Mouse (Mus musculus): Measurements from ENCODE around the gene Dusp1. TPM values are rescaled to one million over a fixed set of nuclear protein-coding genes. Genes with fewer than 3 reads are reported as not detected.

Gene Dusp1
- polyA plus RNA-seq, 1 experiment from 2014 or later, result 23.1 TPM

DNA sequence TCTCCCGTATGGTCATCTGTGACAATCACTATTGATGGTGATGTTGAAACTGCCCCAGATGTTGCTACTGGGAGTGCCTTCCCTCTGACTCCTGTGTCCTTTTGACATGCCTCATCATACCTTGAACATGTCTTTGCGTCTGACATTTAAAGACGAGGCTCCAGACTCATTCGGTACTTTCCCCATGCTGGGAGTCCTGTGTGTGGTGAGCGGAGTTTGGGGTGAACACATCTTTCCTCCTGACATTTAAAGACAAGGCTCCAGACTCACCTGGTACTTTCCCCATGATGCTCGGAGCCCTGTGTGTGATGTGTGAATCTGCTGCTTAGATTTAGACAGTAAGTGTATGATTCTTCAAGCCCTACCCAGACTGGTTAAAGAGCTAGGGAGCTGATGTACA, 10.8 kb downstream of the Dusp1 start:
- Histone ChIP-seq H3K4me3 (replicated peaks) (no peak overlapping the region), H3K27ac (no peak overlapping the region), H3K36me3 (no peaks in the 10 kb centered on the region), H3K4me1 (peaks cover 20% of the 10 kb centered on the region), H3K9me3 (replicated peaks) (no peaks in the 10 kb centered on the region), H3K4me2 (no peak overlapping the region), H3K27me3 (0 out of 2 replicates have a peak, but pooled peaks cover 2% of the 10 kb centered on the region), H3K9ac (no peak overlapping the region)
- no peak for ATAC-seq (replicated peaks; ENCODE audit: low FRiP score)
- 88% methylated on average over 6 of the region's 6 CpGs for WGBS

DNA sequence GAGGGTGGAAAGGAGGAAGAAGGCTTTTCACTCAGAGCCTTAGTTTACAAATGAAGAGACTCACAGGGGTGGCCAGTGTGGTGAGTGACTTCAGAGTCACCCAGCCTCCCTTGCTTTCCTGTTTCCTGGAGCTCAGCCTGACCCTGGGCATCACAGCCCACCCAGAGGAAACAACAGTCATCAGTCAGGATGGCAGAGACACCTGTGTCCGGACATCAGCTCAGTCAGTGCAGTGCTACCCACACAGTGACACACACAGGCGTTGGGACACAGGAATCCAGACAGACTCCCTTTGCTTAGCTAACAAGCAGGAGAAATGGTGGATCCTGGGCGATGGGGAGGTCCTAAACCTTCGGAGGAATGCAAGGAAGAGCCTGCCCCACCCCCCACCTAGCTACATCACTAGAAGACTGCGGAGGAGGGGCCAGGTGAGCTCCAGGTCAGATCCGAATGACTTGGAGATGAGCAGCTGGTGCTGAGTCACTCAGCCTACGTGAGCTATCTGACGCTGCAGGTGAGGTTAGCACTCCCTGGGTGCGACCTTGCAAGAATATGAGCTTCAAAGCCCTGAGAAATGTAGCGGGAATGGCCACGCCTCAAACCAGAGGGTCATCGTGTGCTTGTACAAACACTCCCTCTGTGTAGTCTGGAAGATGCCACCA, 12.6 kb downstream of the Dusp1 start:
- Histone ChIP-seq H3K4me1 (peaks cover 20% of the 10 kb centered on the region), H3K27me3 (0 out of 2 replicates have a peak, but pooled peaks cover 2% of the 10 kb centered on the region), H3K27ac (peak overlapping the region; percentile 75), H3K4me2 (peak overlapping the region; percentile 27), H3K9ac (no peak overlapping the region), H3K4me3 (replicated peaks) (no peak overlapping the region), H3K36me3 (no peaks in the 10 kb centered on the region), H3K9me3 (replicated peaks) (no peaks in the 10 kb centered on the region)
- 9% methylated on average over 12 of the region's 12 CpGs for WGBS
- no peak for ATAC-seq (replicated peaks; ENCODE audit: low FRiP score)

DNA sequence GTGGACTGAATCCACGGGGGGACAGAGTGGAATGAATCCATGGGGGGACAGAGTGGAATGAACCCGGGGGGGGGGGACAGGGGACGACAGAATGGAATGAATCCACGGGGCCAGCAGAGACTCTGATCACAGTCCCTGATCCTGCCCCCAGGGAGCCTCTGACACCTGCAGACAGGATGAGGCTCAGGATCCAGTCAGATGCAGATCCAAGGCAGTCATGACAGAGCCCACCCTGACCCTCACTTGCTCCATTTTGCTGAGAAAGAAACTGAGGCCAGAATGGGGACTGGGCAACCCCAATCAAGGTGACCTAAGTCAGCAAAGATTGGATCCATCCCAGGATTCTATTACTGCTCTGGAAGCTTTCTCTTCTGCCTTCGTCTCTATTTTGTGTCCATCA, 13.4 kb downstream of the Dusp1 start:
- Histone ChIP-seq H3K9ac (no peak overlapping the region), H3K4me2 (peak overlapping the region; percentile 27), H3K4me1 (peaks cover 20% of the 10 kb centered on the region), H3K36me3 (no peaks in the 10 kb centered on the region), H3K27me3 (0 out of 2 replicates have a peak, but pooled peaks cover 2% of the 10 kb centered on the region), H3K4me3 (replicated peaks) (no peak overlapping the region), H3K9me3 (replicated peaks) (no peaks in the 10 kb centered on the region), H3K27ac (peak overlapping the region; percentile 75)
- no peak for ATAC-seq (replicated peaks; ENCODE audit: low FRiP score)
- WGBS, result 7% methylated on average over 5 of the region's 5 CpGs

DNA sequence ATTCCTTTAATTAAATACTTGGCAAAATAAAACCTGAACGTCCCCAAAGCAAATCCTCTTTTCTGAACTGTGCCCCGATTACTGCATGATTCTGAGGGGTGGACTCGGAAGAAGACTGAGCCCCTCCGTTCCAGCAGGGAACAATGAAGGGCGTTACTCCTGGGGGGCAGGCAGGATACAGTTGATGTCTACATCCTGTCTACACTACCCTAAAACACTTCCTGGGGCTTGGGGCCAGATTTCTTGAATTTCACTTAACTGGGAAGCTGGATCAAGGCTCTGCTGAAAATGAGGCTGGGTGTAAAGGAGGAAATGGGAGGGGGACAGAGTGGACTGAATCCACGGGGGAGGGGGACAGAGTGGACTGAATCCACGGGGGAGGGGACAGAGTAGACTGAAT, 14.2 kb downstream of the Dusp1 start:
- no peak overlapping the region for H3K9ac ChIP-seq
- peak overlapping the region; percentile 75 for H3K27ac ChIP-seq
- WGBS, result 23% methylated on average over 7 of the region's 7 CpGs
- 0 out of 2 replicates have a peak, but pooled peaks have one; percentile 25 for ATAC-seq (replicated peaks; ENCODE audit: low FRiP score)
- no peaks in the 10 kb centered on the region for H3K9me3 ChIP-seq (replicated peaks)
- no peaks in the 10 kb centered on the region for H3K36me3 ChIP-seq
- peak overlapping the region; percentile 9; the same call in 1 of the 2 replicates for H3K4me2 ChIP-seq
- no peak overlapping the region for H3K4me3 ChIP-seq (replicated peaks)
- 0 out of 2 replicates have a peak, but pooled peaks cover 2% of the 10 kb centered on the region for H3K27me3 ChIP-seq
- H3K4me1 ChIP-seq, result peaks cover 20% of the 10 kb centered on the region

DNA sequence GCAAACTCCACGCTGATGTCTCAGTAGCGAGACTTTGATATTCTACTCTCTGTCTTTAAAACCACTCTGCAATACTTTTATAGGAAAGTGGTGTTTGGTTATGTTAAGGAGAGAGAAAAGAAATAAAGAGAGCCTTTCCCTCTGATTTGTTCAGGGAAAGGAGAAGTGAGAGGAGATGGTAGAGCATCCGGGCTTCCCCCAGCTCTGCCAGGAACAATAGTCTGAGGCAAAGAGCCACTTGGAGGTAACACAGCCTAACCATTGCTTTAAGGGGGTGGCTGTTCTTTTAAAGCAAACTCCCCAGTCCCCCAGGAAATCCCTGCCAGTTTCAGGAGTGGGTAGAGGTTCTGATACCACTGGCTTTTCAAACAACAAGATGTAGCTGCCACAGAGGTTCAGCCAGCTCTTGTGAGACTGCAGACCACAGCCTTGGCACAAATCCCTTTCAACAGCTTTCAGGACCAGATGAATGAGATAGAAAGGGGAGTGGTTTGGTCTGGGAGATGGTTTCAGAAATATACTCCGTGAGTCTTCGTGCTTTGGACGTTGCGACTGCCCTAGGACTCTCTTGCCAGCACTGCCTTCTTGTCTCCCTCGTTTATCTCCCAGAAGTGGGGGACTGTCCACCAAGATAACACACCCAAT, 17.5 kb downstream of the Dusp1 start:
- H3K4me1 ChIP-seq, result peaks cover 17% of the 10 kb centered on the region
- WGBS, result 72% methylated on average over 8 of the region's 8 CpGs
- no peak overlapping the region for H3K4me2 ChIP-seq
- no peak for ATAC-seq (replicated peaks; ENCODE audit: low FRiP score)
- no peak overlapping the region for H3K4me3 ChIP-seq (replicated peaks)
- H3K9me3 ChIP-seq (replicated peaks), result no peaks in the 10 kb centered on the region
- no peaks in the 10 kb centered on the region for H3K36me3 ChIP-seq
- 0 out of 2 replicates have a peak, but pooled peaks cover 2% of the 10 kb centered on the region for H3K27me3 ChIP-seq
- H3K9ac ChIP-seq, result no peak overlapping the region
- no peak overlapping the region for H3K27ac ChIP-seq

DNA sequence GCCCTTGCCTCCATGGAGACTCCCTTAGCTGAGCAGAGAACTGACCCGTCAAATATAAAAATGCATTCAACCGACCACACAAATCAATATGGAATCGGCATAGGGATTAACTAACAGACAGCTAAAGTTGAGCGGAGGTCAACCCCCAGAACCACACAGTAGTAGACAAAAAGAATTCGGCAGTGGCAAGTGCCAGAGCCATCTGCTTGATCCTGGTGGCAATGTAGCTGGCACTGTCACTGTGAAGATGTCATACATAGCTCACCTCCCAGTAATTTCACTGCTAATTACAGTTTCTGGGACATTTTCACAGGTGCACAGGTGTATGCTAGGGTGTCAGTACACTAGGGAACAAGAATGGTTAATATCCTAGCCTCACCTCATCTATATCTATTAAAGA, 21.8 kb downstream of the Dusp1 start:
- Histone ChIP-seq H3K27ac (no peak overlapping the region), H3K9me3 (replicated peaks) (no peaks in the 10 kb centered on the region), H3K36me3 (no peaks in the 10 kb centered on the region), H3K9ac (no peak overlapping the region), H3K27me3 (no peaks in the 10 kb centered on the region), H3K4me3 (replicated peaks) (no peak overlapping the region), H3K4me1 (no peaks in the 10 kb centered on the region), H3K4me2 (no peak overlapping the region)
- 86% methylated on average over 5 of the region's 5 CpGs for WGBS
- ATAC-seq (replicated peaks; ENCODE audit: low FRiP score), result no peak

DNA sequence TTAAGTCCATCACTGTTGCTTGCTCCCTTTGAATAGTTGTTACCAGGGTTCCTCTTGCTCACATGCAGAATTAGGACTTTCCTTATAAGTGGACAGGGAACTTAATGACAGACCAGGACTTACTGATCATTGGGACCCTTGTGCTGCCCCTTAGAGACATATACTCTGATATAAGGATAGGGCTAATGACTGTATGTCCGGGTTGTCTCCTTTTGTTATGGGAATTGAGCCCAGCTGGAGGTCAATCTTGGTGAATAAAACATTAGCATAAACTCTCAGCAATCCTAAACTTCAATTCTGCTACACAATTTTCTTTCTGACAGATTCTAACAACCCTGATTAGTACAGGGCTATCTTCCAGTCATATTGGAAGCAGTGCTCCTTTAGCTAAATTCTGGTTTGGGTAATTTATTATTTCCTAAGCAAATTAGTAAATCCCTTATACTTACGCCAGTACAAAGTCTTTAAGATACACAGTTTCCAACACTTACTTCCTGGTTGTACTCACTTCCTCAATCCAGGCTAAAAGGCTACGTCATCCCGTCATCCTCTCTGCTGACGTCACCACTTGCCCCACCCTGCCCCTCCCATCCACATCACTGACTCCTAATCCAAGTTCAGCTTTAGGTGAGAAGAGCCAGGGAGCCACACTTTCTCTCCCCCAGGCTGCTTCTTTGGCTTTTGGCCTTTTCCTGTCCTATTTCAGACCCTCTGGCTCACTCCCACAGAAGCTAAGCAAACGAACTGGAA, 24.0 kb downstream of the Dusp1 start:
- ATAC-seq (replicated peaks; ENCODE audit: low FRiP score), result no peak

DNA sequence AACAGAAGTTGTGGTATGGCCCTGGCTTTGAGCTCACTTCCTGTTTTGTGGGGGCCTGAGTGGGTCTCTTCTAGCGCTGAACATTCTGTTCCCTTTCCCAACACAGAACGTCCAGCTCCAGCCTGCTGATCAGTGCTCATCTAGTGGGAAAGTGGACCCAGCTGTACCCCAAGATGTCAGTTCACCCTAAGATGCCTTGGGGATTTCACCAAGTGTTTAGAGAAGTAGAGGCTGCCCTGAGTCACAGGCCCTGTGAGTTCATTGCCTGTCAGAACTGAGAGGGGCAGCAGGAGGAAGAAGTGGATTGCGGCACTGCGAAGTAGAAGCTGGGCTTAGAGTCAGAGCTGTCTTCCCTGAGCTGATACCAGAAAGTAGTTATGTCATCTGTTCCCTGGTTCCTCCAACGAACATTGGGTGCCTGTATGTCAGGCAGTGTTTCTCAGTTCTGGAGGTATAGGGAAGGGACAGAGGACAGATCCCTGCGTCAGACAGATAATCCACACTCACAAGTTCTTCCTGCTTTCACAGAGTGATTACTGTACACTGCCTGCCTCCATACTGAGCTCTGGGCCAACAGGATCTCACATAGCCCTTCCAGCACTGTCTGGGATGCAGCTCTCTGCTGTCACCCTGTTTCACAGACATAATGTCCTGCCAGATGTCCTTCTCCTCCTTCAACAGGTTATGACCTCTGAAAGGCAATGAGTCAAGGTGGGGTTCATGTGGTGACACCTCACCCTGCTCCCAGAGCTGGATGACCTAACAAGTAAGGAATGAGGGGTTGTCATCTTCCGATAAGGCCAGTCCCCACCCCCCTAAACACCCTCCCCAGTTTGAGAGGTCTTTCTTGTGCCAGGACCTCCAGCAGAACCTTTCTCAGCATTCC, 26.4 kb downstream of the Dusp1 start:
- no peak for ATAC-seq (replicated peaks; ENCODE audit: low FRiP score)
- H3K27ac ChIP-seq, result no peak overlapping the region
- WGBS, result 73% methylated on average over 7 of the region's 7 CpGs
- H3K4me3 ChIP-seq (replicated peaks), result no peak overlapping the region
- H3K9me3 ChIP-seq (replicated peaks), result no peaks in the 10 kb centered on the region
- H3K9ac ChIP-seq, result no peak overlapping the region
- no peaks in the 10 kb centered on the region for H3K36me3 ChIP-seq
- no peaks in the 10 kb centered on the region for H3K27me3 ChIP-seq
- H3K4me1 ChIP-seq, result peaks cover 2% of the 10 kb centered on the region; the same call in 1 of the 2 replicates
- no peak overlapping the region for H3K4me2 ChIP-seq

More for the DNA sequence above, 24.0 kb downstream of the Dusp1 start:
- 0 out of 2 replicates have a peak overlapping the region, but pooled peaks have one; percentile 6 for H3K4me3 ChIP-seq (replicated peaks)
- WGBS, result 25% methylated on average over 6 of the region's 6 CpGs
- H3K27me3 ChIP-seq, result no peaks in the 10 kb centered on the region
- no peak overlapping the region for H3K9ac ChIP-seq
- H3K36me3 ChIP-seq, result no peaks in the 10 kb centered on the region
- no peaks in the 10 kb centered on the region for H3K9me3 ChIP-seq (replicated peaks)
- no peak overlapping the region for H3K27ac ChIP-seq
- H3K4me2 ChIP-seq, result 0 out of 2 replicates have a peak overlapping the region, but pooled peaks have one; percentile 16
- no peaks in the 10 kb centered on the region for H3K4me1 ChIP-seq

DNA sequence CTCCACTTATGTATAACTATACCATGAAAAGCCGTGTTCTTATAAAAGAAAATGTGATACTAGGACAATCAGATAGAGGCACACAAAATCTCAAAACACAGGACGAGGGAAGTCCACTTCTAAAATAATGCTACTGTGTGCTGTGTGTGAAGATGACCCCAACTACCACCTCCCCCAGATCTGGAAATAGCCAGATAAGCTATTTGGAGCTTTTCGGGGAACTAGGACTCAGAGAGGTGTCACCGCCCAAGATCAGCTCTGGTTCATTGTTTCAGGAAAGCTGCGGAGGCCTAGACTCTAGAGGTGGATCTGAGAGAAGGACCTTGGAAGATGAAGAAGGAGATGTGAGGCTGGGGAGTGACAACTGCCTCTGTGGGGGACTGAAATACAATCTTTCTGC, 27.2 kb downstream of the Dusp1 start:
- Histone ChIP-seq H3K9me3 (replicated peaks) (no peaks in the 10 kb centered on the region), H3K36me3 (no peaks in the 10 kb centered on the region), H3K27me3 (no peaks in the 10 kb centered on the region), H3K9ac (no peak overlapping the region), H3K27ac (no peak overlapping the region), H3K4me3 (replicated peaks) (no peak overlapping the region), H3K4me2 (no peak overlapping the region), H3K4me1 (peaks cover 8% of the 10 kb centered on the region; the same call in 1 of the 2 replicates)
- WGBS, result 85% methylated on average over 5 of the region's 5 CpGs
- no peak for ATAC-seq (replicated peaks; ENCODE audit: low FRiP score)

DNA sequence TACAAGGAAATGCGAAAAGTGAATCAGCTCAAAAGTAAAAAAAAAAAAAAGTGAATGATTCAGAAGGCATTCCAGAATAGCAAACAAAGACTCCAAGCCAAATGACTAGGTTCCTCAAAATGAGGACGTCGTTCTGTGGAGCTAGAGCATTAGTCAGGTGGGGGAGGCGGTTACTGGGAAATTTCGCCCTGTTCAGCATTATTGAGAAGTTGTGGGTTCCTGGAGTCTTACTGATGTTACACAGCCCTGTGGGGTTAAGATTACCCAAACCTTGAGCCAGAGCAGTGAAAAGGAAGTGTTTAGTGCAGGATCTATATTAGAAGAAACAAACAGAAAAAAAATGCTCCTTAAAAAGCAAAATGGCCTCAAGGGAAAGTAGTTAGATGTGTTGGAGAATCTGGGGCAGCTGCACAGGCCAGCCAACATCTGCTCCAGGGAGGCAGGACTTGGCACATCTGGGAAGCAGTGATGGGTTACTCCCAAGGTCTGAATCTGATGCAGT, 28.0 kb downstream of the Dusp1 start:
- Histone ChIP-seq H3K4me1 (peaks cover 11% of the 10 kb centered on the region; the same call in 1 of the 2 replicates), H3K27me3 (no peaks in the 10 kb centered on the region), H3K36me3 (no peaks in the 10 kb centered on the region), H3K4me3 (replicated peaks) (no peak overlapping the region), H3K9me3 (replicated peaks) (no peaks in the 10 kb centered on the region), H3K4me2 (no peak overlapping the region), H3K27ac (no peak overlapping the region), H3K9ac (no peak overlapping the region)
- ATAC-seq (replicated peaks; ENCODE audit: low FRiP score), result no peak
- WGBS, result 76% methylated on average over 5 of the region's 5 CpGs

DNA sequence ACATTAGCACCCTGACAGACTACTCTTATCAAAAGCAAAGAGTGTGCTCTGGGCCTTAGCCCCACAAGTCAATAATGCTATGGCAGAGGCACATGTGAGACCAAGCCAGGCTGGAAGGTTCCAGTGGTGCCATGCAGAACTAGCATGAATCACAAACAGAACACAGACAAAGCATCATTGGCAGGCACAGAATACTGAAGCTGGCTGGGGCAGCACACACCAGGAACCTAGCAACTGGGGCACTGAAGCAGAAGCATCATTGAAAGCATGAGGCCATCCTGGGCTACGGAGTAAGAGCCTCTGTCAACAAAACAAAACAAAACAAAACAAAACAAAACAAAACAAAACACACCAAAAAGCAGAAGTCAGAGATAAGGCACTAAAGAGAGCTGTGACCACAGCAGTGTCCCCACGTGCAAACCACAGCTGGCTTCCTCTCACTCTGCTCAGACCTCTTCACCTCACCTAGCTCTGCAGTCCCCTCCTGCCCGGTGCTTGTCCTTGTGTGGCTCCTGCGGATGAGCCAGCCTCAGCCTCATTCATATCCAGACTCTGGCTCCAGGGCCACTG, 29.4 kb downstream of the Dusp1 start:
- no peak overlapping the region for H3K9ac ChIP-seq
- WGBS, result 70% methylated on average over 4 of the region's 4 CpGs
- H3K36me3 ChIP-seq, result no peaks in the 10 kb centered on the region
- H3K4me1 ChIP-seq, result peaks cover 11% of the 10 kb centered on the region; the same call in 1 of the 2 replicates
- ATAC-seq (replicated peaks; ENCODE audit: low FRiP score), result no peak
- H3K27me3 ChIP-seq, result no peaks in the 10 kb centered on the region
- H3K4me2 ChIP-seq, result no peak overlapping the region
- H3K9me3 ChIP-seq (replicated peaks), result no peaks in the 10 kb centered on the region
- H3K4me3 ChIP-seq (replicated peaks), result no peak overlapping the region
- no peak overlapping the region for H3K27ac ChIP-seq

Measured in kidney, embryonic 15.5 days (tissue).